Mouse (Mus musculus) limb, embryonic 10.5 days (tissue): ENCODE results near the gene Emc10. TPM values are rescaled to one million over a fixed set of nuclear protein-coding genes. Genes with fewer than 3 reads are reported as not detected.

Experiments used
- DNase-seq: peaks from one replicate; pipeline ENCODE4 v3.0.0-alpha.2; 2017; ENCODE audit warnings: low spot score
- H3K27ac ChIP-seq: fragments of 300-500 bp; sonication (generic); 2 replicates; pipeline ENCODE4 v1.5.1; 2016; ENCODE audit warnings: mild to moderate bottlenecking
- H3K27me3 ChIP-seq: fragments of 300-500 bp; sonication (generic); 2 replicates; pipeline ENCODE4 v1.6.1; 2016; ENCODE audit warnings: low read depth, mild to moderate bottlenecking; ENCODE audit not compliant: poor library complexity, severe bottlenecking
- H3K36me3 ChIP-seq: fragments of 300-500 bp; sonication (generic); 2 replicates; pipeline ENCODE4 v1.6.1; 2016; ENCODE audit warnings: mild to moderate bottlenecking, moderate library complexity
- H3K4me1 ChIP-seq: fragments of 300-500 bp; sonication (generic); 2 replicates; pipeline ENCODE4 v1.6.1; 2016
- H3K4me3 ChIP-seq: fragments of 300-500 bp; sonication (generic); 2 replicates; pipeline ENCODE4 v1.5.1; 2016; ENCODE audit warnings: mild to moderate bottlenecking, moderate library complexity
- H3K9me3 ChIP-seq: fragments of 300-500 bp; sonication (generic); replicated peaks from 2 replicates; pipeline ENCODE4 v1.6.1; 2016; ENCODE audit warnings: mild to moderate bottlenecking
- WGBS: fragments of 180-500 bp; shearing (Covaris S2); methylation state at CpG from one replicate; pipeline ENCODE4 v1.1.7; 2016; 5-methylcytosine and 5-hydroxymethylcytosine counted together
- polyA plus RNA-seq: library from polyadenylated mRNA; unstranded; fragments of >200 nt; fragmentation: Nextera tagmentation; extraction: Ambion mirVana; gene quantifications from 2 replicates; pipeline ENCODE4 v1.2.1, GENCODE M21; 2016

The Emc10 gene
- polyA plus RNA-seq, 1 experiment from 2014 or later: 91.4 TPM

GRCm38 (mm10) chr7:44462218-44463055, 33.9 kb downstream of the Emc10 start:
- H3K27ac ChIP-seq: 0 out of 2 replicates have a peak overlapping the region, but pooled peaks have one; percentile 25
- 11% methylated on average over 77 of the region's 77 CpGs for WGBS
- peaks cover 40% of the 10 kb centered on the region for H3K4me1 ChIP-seq
- no peaks in the 10 kb centered on the region for H3K9me3 ChIP-seq
- H3K27me3 ChIP-seq: peaks cover 91% of the 10 kb centered on the region
- peak overlapping the region; percentile 50 for H3K4me3 ChIP-seq
- H3K36me3 ChIP-seq: 0 out of 2 replicates have a peak, but pooled peaks cover 3% of the 10 kb centered on the region
- DNase-seq: peak; percentile 87

GRCm38 (mm10) chr7:44461503-44462217, 34.7 kb downstream of the Emc10 start:
- Histone ChIP-seq H3K27me3 (peaks cover 96% of the 10 kb centered on the region), H3K9me3 (no peaks in the 10 kb centered on the region), H3K27ac (no peak overlapping the region), H3K4me3 (peak overlapping the region; percentile 50), H3K36me3 (0 out of 2 replicates have a peak, but pooled peaks cover 3% of the 10 kb centered on the region), H3K4me1 (peaks cover 32% of the 10 kb centered on the region)
- WGBS: 51% methylated on average over 57 of the region's 57 CpGs
- DNase-seq: no peak

- H3K9me3 ChIP-seq: no peaks in the 10 kb centered on the region
- WGBS: 68% methylated on average over 31 of the region's 31 CpGs
- peaks cover 30% of the 10 kb centered on the region for H3K4me1 ChIP-seq
- 0 out of 2 replicates have a peak, but pooled peaks cover 3% of the 10 kb centered on the region for H3K36me3 ChIP-seq
- H3K27ac ChIP-seq: no peak overlapping the region
- H3K4me3 ChIP-seq: no peak overlapping the region
- no peak for DNase-seq
- H3K27me3 ChIP-seq: peaks cover 89% of the 10 kb centered on the region
These were observed 35.4 kb downstream of the Emc10 start for GRCm38 (mm10) chr7:44460767-44461502.

- H3K27ac ChIP-seq: no peak overlapping the region
- H3K27me3 ChIP-seq: peaks cover 82% of the 10 kb centered on the region
- peaks cover 25% of the 10 kb centered on the region for H3K4me1 ChIP-seq
- no peaks in the 10 kb centered on the region for H3K9me3 ChIP-seq
- H3K4me3 ChIP-seq: no peak overlapping the region
- H3K36me3 ChIP-seq: 0 out of 2 replicates have a peak, but pooled peaks cover 3% of the 10 kb centered on the region
- no peak for DNase-seq
- WGBS: 73% methylated on average over 6 of the region's 6 CpGs
These were observed 36.3 kb downstream of the Emc10 start for GRCm38 (mm10) chr7:44460067-44460466.

- no peaks in the 10 kb centered on the region; the same call in 1 of the 2 replicates for H3K4me1 ChIP-seq
- WGBS: 92% methylated on average over 1 of the region's 1 CpGs
- H3K9me3 ChIP-seq: no peaks in the 10 kb centered on the region
- DNase-seq: no peak
- H3K27me3 ChIP-seq: peaks cover 57% of the 10 kb centered on the region
- H3K36me3 ChIP-seq: no peaks in the 10 kb centered on the region
- no peak overlapping the region for H3K27ac ChIP-seq
- H3K4me3 ChIP-seq: no peak overlapping the region
These were observed 40.0 kb downstream of the Emc10 start for GRCm38 (mm10) chr7:44456302-44456701.

GRCm38 (mm10) chr7:44453256-44453655, 43.1 kb downstream of the Emc10 start:
- peaks cover 45% of the 10 kb centered on the region for H3K27me3 ChIP-seq
- H3K4me3 ChIP-seq: no peak overlapping the region
- no peak for DNase-seq
- H3K27ac ChIP-seq: no peak overlapping the region
- 19% methylated on average over 3 of the region's 3 CpGs for WGBS
- no peaks in the 10 kb centered on the region for H3K9me3 ChIP-seq
- no peaks in the 10 kb centered on the region for H3K36me3 ChIP-seq
- no peaks in the 10 kb centered on the region; the same call in 1 of the 2 replicates for H3K4me1 ChIP-seq

- Histone ChIP-seq H3K4me1 (peaks cover 35% of the 10 kb centered on the region), H3K4me3 (no peak overlapping the region), H3K27me3 (peaks cover 88% of the 10 kb centered on the region), H3K9me3 (no peaks in the 10 kb centered on the region), H3K36me3 (no peaks in the 10 kb centered on the region), H3K27ac (no peak overlapping the region)
- no peak for DNase-seq
- WGBS: 49% methylated on average over 12 of the region's 12 CpGs
These were observed 50.1 kb downstream of the Emc10 start for GRCm38 (mm10) chr7:44446070-44446855.

- H3K36me3 ChIP-seq: no peaks in the 10 kb centered on the region
- no peak for DNase-seq
- H3K27ac ChIP-seq: no peak overlapping the region
- WGBS: 9% methylated on average over 7 of the region's 7 CpGs
- no peaks in the 10 kb centered on the region for H3K9me3 ChIP-seq
- H3K27me3 ChIP-seq: peaks cover 93% of the 10 kb centered on the region
- peaks cover 35% of the 10 kb centered on the region for H3K4me1 ChIP-seq
- no peak overlapping the region for H3K4me3 ChIP-seq
These were observed 50.8 kb downstream of the Emc10 start for GRCm38 (mm10) chr7:44445528-44445923.

- DNase-seq: no peak
- peaks cover 35% of the 10 kb centered on the region for H3K4me1 ChIP-seq
- H3K4me3 ChIP-seq: 0 out of 2 replicates have a peak overlapping the region, but pooled peaks have one; percentile 1
- no peaks in the 10 kb centered on the region for H3K36me3 ChIP-seq
- 6% methylated on average over 29 of the region's 29 CpGs for WGBS
- H3K9me3 ChIP-seq: no peaks in the 10 kb centered on the region
- H3K27ac ChIP-seq: no peak overlapping the region
- peaks cover 98% of the 10 kb centered on the region for H3K27me3 ChIP-seq
These were observed 51.3 kb downstream of the Emc10 start for GRCm38 (mm10) chr7:44444886-44445527.

- Histone ChIP-seq H3K9me3 (no peaks in the 10 kb centered on the region), H3K4me3 (peak overlapping the region; percentile 39), H3K27ac (no peak overlapping the region), H3K27me3 (peaks cover 100% of the 10 kb centered on the region), H3K4me1 (peaks cover 35% of the 10 kb centered on the region), H3K36me3 (no peaks in the 10 kb centered on the region)
- WGBS: 5% methylated on average over 19 of the region's 20 CpGs
- no peak for DNase-seq
These were observed 52.8 kb downstream of the Emc10 start for GRCm38 (mm10) chr7:44443268-44444173.

GRCm38 (mm10) chr7:44442407-44442821, 53.9 kb downstream of the Emc10 start:
- Histone ChIP-seq H3K27me3 (peaks cover 100% of the 10 kb centered on the region), H3K27ac (peak overlapping the region; percentile 42), H3K4me1 (peaks cover 35% of the 10 kb centered on the region), H3K4me3 (peak overlapping the region; percentile 39), H3K9me3 (no peaks in the 10 kb centered on the region), H3K36me3 (no peaks in the 10 kb centered on the region)
- WGBS: 2% methylated on average over 13 of the region's 14 CpGs
- peak; percentile 49 for DNase-seq
